Mouse (Mus musculus): ENCODE measurements around the gene Exoc5.

- TF ChIP-seq CTCF (IDR thresholded peaks at IDR 0.05; ENCODE audit: low read depth) (no peak), EP300 (IDR thresholded peaks at IDR 0.05; ENCODE audit: low read depth) (no peak)
These were observed 752 bp downstream of the Exoc5 start, which contains the start of gene Ap5m1 for GRCm38 (mm10) chr14:49065529-49066273.

Measured in liver, embryonic 14.5 days (tissue).